Comparison of ENCODE assay signal across 14 mouse cellular contexts in the genomic region with DNA sequence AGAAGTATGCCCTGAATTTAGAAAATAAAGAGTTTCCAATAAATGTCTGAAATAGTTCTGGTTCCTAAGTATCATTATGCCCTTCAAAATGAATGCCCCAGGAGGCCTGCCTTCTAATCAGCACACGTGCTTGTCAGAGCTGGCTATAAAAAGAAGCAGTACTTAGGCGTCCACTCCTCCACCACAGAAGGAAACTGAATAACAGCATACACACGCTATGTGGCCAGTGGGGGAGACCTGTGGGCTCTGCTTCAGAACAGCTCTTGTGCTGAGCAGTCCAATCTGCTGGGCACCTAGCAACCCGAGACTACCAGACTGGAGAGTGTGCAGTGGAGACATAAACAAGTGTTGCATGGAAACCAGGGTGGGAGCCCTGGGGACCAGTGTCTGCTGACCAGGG.
DNase-seq lines count a peak whose midpoint lies in the region; ATAC-seq lines count a peak whose summit lies in the region.
"Had no signal": no experiment of that assay in that cellular context is flagged by ENCODE, and none has a peak within 500 bp of the region (broad histone marks: within the 10 kb centered on the region; RNA-seq: fewer than 3 reads in every experiment).

No protein-coding gene starts in this region.

- H3K9ac ChIP-seq in hindbrain, embryonic 14.5 days, result no peak overlapping the region
- H3K9ac ChIP-seq in neural tube, embryonic 13.5 days, result no peak overlapping the region
- no peak overlapping the region for H3K9ac ChIP-seq in heart, embryonic 14.5 days (ENCODE audit: low read length)
- no peak overlapping the region for H3K9ac ChIP-seq in intestine, embryonic 16.5 days (ENCODE audit: low read depth, low read length)

- H3K4me2 ChIP-seq in hindbrain, embryonic 14.5 days (replicated peaks), result no peak overlapping the region
- H3K4me2 ChIP-seq in neural tube, embryonic 13.5 days, result no peak overlapping the region
- H3K4me2 ChIP-seq in heart, embryonic 14.5 days (ENCODE audit: low read length), result no peak overlapping the region
- no peak overlapping the region for H3K4me2 ChIP-seq in intestine, embryonic 16.5 days (ENCODE audit: low read depth, low read length)

- WGBS in hindbrain, embryonic 14.5 days, result 27% methylated on average over 4 of the region's 4 CpGs
- WGBS in hindbrain, embryonic 10.5 days, result 47% methylated on average over 4 of the region's 4 CpGs
- 27% methylated on average over 4 of the region's 4 CpGs for WGBS in neural tube, embryonic 13.5 days
- WGBS in heart, embryonic 14.5 days, result 18% methylated on average over 4 of the region's 4 CpGs
- 44% methylated on average over 4 of the region's 4 CpGs for WGBS in intestine, embryonic 16.5 days

- no peaks in the 10 kb centered on the region for H3K36me3 ChIP-seq in hindbrain, embryonic 14.5 days (replicated peaks; ENCODE audit: control insufficient read depth, insufficient read depth)
- no peaks in the 10 kb centered on the region for H3K36me3 ChIP-seq in hindbrain, embryonic 10.5 days
- no peaks in the 10 kb centered on the region for H3K36me3 ChIP-seq in neural tube, embryonic 13.5 days
- no peaks in the 10 kb centered on the region for H3K36me3 ChIP-seq in heart, embryonic 14.5 days (ENCODE audit: control insufficient read depth, insufficient read depth, low read length)
- H3K36me3 ChIP-seq in intestine, embryonic 16.5 days (ENCODE audit: control insufficient read depth, insufficient read depth, low read length), result no peaks in the 10 kb centered on the region

- no peak overlapping the region for H3K4me3 ChIP-seq in hindbrain, embryonic 14.5 days (replicated peaks; ENCODE audit: low read length)
- no peak overlapping the region for H3K4me3 ChIP-seq in hindbrain, embryonic 10.5 days
- H3K4me3 ChIP-seq in neural tube, embryonic 13.5 days, result no peak overlapping the region
- no peak overlapping the region for H3K4me3 ChIP-seq in heart, embryonic 14.5 days (ENCODE audit: control insufficient read depth in 1 of 2, insufficient read depth in 1 of 2, low read depth in 1 of 2, low read length in 2 of 2)
- H3K4me3 ChIP-seq in intestine, embryonic 16.5 days (ENCODE audit: low read length), result no peak overlapping the region
- H3K4me3 ChIP-seq: myocyte had no signal

- no peaks in the 10 kb centered on the region for H3K9me3 ChIP-seq in hindbrain, embryonic 14.5 days (ENCODE audit: control insufficient read depth, low read length)
- no peaks in the 10 kb centered on the region for H3K9me3 ChIP-seq in hindbrain, embryonic 10.5 days
- H3K9me3 ChIP-seq in neural tube, embryonic 13.5 days, result no peaks in the 10 kb centered on the region
- H3K9me3 ChIP-seq in heart, embryonic 14.5 days (ENCODE audit: control insufficient read depth, low read length), result no peaks in the 10 kb centered on the region
- H3K9me3 ChIP-seq in intestine, embryonic 16.5 days (ENCODE audit: control insufficient read depth, low read length), result no peaks in the 10 kb centered on the region

- peaks cover 5% of the 10 kb centered on the region; the same call in 1 of the 2 replicates for H3K4me1 ChIP-seq in hindbrain, embryonic 14.5 days (replicated peaks; ENCODE audit: control insufficient read depth, insufficient read depth, low read length)
- H3K4me1 ChIP-seq in hindbrain, embryonic 10.5 days (replicated peaks), result peaks cover 21% of the 10 kb centered on the region
- H3K4me1 ChIP-seq in neural tube, embryonic 13.5 days (replicated peaks), result peaks cover 9% of the 10 kb centered on the region; the same call in 1 of the 2 replicates
- peaks cover 28 to 45% of the 10 kb centered on the region in 2 experiments for H3K4me1 ChIP-seq in heart, embryonic 14.5 days (ENCODE audit: control insufficient read depth in 2 of 2, insufficient read depth in 2 of 2, low read length in 2 of 2)
- H3K4me1 ChIP-seq in intestine, embryonic 16.5 days (ENCODE audit: control insufficient read depth, insufficient read depth, low read length), result no peaks in the 10 kb centered on the region

- ATAC-seq in hindbrain, embryonic 14.5 days (ENCODE audit: low FRiP score), result 0 out of 2 replicates have a peak, but pooled peaks have one; percentile 31
- 0 out of 2 replicates have a peak, but pooled peaks have one; percentile 23 for ATAC-seq in neural tube, embryonic 13.5 days (ENCODE audit: low read depth)
- peak; percentile 92 for ATAC-seq in heart, embryonic 14.5 days (ENCODE audit: insufficient number of reproducible peaks, insufficient read depth, low FRiP score, low read depth)
- no peak for ATAC-seq in intestine, embryonic 16.5 days

- H3K27ac ChIP-seq in hindbrain, embryonic 14.5 days, result no peak overlapping the region
- no peak overlapping the region for H3K27ac ChIP-seq in hindbrain, embryonic 10.5 days
- H3K27ac ChIP-seq in neural tube, embryonic 13.5 days (replicated peaks), result no peak overlapping the region
- H3K27ac ChIP-seq in heart, embryonic 14.5 days (replicated peaks in 1 of 2; ENCODE audit: control insufficient read depth in 1 of 2, insufficient read depth in 1 of 2, low read depth in 2 of 2, low read length in 2 of 2), result peak overlapping the region; percentile 95 to 96
- no peak overlapping the region for H3K27ac ChIP-seq in intestine, embryonic 16.5 days (ENCODE audit: low read length)

- H3K27me3 ChIP-seq in hindbrain, embryonic 14.5 days (ENCODE audit: control insufficient read depth, insufficient read depth, low read length), result no peaks in the 10 kb centered on the region
- H3K27me3 ChIP-seq in hindbrain, embryonic 10.5 days (ENCODE audit: insufficient read depth, poor library complexity, severe bottlenecking), result no peaks in the 10 kb centered on the region; the same call in 1 of the 2 replicates
- no peaks in the 10 kb centered on the region for H3K27me3 ChIP-seq in neural tube, embryonic 13.5 days
- H3K27me3 ChIP-seq in heart, embryonic 14.5 days (ENCODE audit: control insufficient read depth, insufficient read depth, low read length), result no peaks in the 10 kb centered on the region
- H3K27me3 ChIP-seq in intestine, embryonic 16.5 days (replicated peaks; ENCODE audit: control insufficient read depth, insufficient read depth, low read length), result no peaks in the 10 kb centered on the region

- DNase-seq in hindbrain, embryonic 14.5 days (ENCODE audit: low spot score), result no peak
- DNase-seq in hindbrain, embryonic 10.5 days (ENCODE audit: low spot score), result no peak
- DNase-seq in neural tube, embryonic 10.5 days (ENCODE audit: extremely low spot score, low spot score), result no peak
- DNase-seq in lung, postnatal 36 days, result peak; percentile 53
- DNase-seq in gastrocnemius, adult 18-20 months (ENCODE audit: low spot score), result no peak
- DNase-seq: adrenal gland, postnatal 14 days; cerebellum, adult 11-12 months; gastrocnemius, postnatal 25 days; kidney, adult 9 months; right cerebral cortex, adult 18-20 months had no signal

Comparison
In these comparisons a context has a peak if more than half of its experiments do, and no peak if none do; other contexts are left out.
1. H3K27ac ChIP-seq: peak in heart, embryonic 14.5 days (2 of 2); none in hindbrain, embryonic 14.5 days (single experiment), hindbrain, embryonic 10.5 days (single experiment), neural tube, embryonic 13.5 days (single experiment) and intestine, embryonic 16.5 days (single experiment).